Mouse (Mus musculus) heart, embryonic 12.5 days (tissue): ENCODE measurements around the gene Nup43. TPM values are rescaled to one million over a fixed set of nuclear protein-coding genes. Genes with fewer than 3 reads are reported as not detected.
A peak's percentile ranks its signal among the peaks of the same experiment; 100 is the strongest.

Experiments used
- ATAC-seq: fragments of 200-750 bp; cut with Nextera tagmentation; 2 replicates; pipeline ENCODE4 v1.8.0; 2017; ENCODE audit warnings: moderate TSS enrichment, moderate library complexity; ENCODE audit not compliant: insufficient number of reproducible peaks, low FRiP score
- H3K27ac ChIP-seq: fragments of 300-500 bp; sonication (generic); 2 replicates; pipeline ENCODE4 v1.5.1; 2016; ENCODE audit warnings: mild to moderate bottlenecking, moderate library complexity; ENCODE audit not compliant: poor library complexity, severe bottlenecking
- H3K27me3 ChIP-seq: fragments of 300-500 bp; sonication (generic); replicated peaks from 2 replicates; pipeline ENCODE4 v1.6.1; 2016; ENCODE audit warnings: mild to moderate bottlenecking, moderate library complexity
- H3K36me3 ChIP-seq: fragments of 300-500 bp; sonication (generic); 2 replicates; pipeline ENCODE4 v1.6.1; 2016; ENCODE audit warnings: mild to moderate bottlenecking, moderate library complexity
- H3K4me1 ChIP-seq: fragments of 300-500 bp; sonication (generic); replicated peaks from 2 replicates; pipeline ENCODE4 v1.6.1; 2016; ENCODE audit warnings: mild to moderate bottlenecking
- H3K4me2 ChIP-seq: fragments of 300-500 bp; sonication (generic); 2 replicates; pipeline ENCODE4 v1.6.1; 2016; ENCODE audit warnings: mild to moderate bottlenecking, moderate library complexity
- H3K4me3 ChIP-seq: fragments of 300-500 bp; sonication (generic); 2 replicates; pipeline ENCODE4 v1.5.1; 2016; ENCODE audit warnings: mild to moderate bottlenecking
- H3K9ac ChIP-seq: fragments of 300-500 bp; sonication (generic); 2 replicates; pipeline ENCODE4 v1.6.1; 2016; ENCODE audit warnings: mild to moderate bottlenecking, moderate library complexity
- H3K9me3 ChIP-seq: fragments of 300-500 bp; sonication (generic); replicated peaks from 2 replicates; pipeline ENCODE4 v1.6.1; 2016; ENCODE audit warnings: mild to moderate bottlenecking, moderate library complexity
- WGBS: fragments of 180-500 bp; shearing (Covaris S2); methylation state at CpG from one replicate; pipeline ENCODE4 v1.1.7; 2016; 5-methylcytosine and 5-hydroxymethylcytosine counted together
- polyA plus RNA-seq: library from polyadenylated mRNA; unstranded; fragments of >200 nt; fragmentation: Nextera tagmentation; extraction: Ambion mirVana; gene quantifications from 2 replicates; pipeline ENCODE4 v1.2.1, GENCODE M21; 2016

Nup43 gene
- polyA plus RNA-seq, 1 experiment from 2014 or later = 34.5 TPM

- no peak overlapping the region for H3K9ac ChIP-seq
- peaks cover 9% of the 10 kb centered on the region for H3K36me3 ChIP-seq
- 79% methylated on average over 6 of the region's 6 CpGs for WGBS
- H3K4me2 ChIP-seq = no peak overlapping the region
- H3K4me3 ChIP-seq = no peak overlapping the region
- ATAC-seq = no peak
- H3K9me3 ChIP-seq = no peaks in the 10 kb centered on the region
- no peaks in the 10 kb centered on the region for H3K27me3 ChIP-seq
- H3K27ac ChIP-seq = no peak overlapping the region
- peaks cover 26% of the 10 kb centered on the region for H3K4me1 ChIP-seq
Observed at GRCm38 (mm10) chr10:7686902-7687301, 19.6 kb downstream of the Nup43 start.

GRCm38 (mm10) chr10:7695286-7695685 lies 28.0 kb downstream of the Nup43 start:
- no peak overlapping the region for H3K4me3 ChIP-seq
- peaks cover 78% of the 10 kb centered on the region for H3K36me3 ChIP-seq
- no peak overlapping the region for H3K9ac ChIP-seq
- H3K9me3 ChIP-seq = no peaks in the 10 kb centered on the region
- ATAC-seq = no peak
- H3K27ac ChIP-seq = no peak overlapping the region
- H3K4me2 ChIP-seq = no peak overlapping the region
- H3K27me3 ChIP-seq = no peaks in the 10 kb centered on the region
- H3K4me1 ChIP-seq = peaks cover 7% of the 10 kb centered on the region; the same call in 1 of the 2 replicates

GRCm38 (mm10) chr10:7700120-7700519 lies 32.8 kb downstream of the Nup43 start:
- H3K4me3 ChIP-seq = no peak overlapping the region
- H3K4me1 ChIP-seq = no peaks in the 10 kb centered on the region
- H3K27ac ChIP-seq = no peak overlapping the region
- H3K4me2 ChIP-seq = no peak overlapping the region
- no peaks in the 10 kb centered on the region for H3K9me3 ChIP-seq
- 87% methylated on average over 3 of the region's 3 CpGs for WGBS
- H3K9ac ChIP-seq = no peak overlapping the region
- ATAC-seq = no peak
- H3K27me3 ChIP-seq = no peaks in the 10 kb centered on the region
- peaks cover 85% of the 10 kb centered on the region for H3K36me3 ChIP-seq

- Histone ChIP-seq H3K4me1 (no peaks in the 10 kb centered on the region), H3K9ac (no peak overlapping the region), H3K4me3 (no peak overlapping the region), H3K27ac (no peak overlapping the region), H3K36me3 (peaks cover 86% of the 10 kb centered on the region), H3K9me3 (no peaks in the 10 kb centered on the region), H3K27me3 (no peaks in the 10 kb centered on the region), H3K4me2 (no peak overlapping the region)
- ATAC-seq = no peak
- WGBS = 90% methylated on average over 6 of the region's 6 CpGs
Observed at GRCm38 (mm10) chr10:7702586-7702985, 35.3 kb downstream of the Nup43 start.

- ATAC-seq = no peak
- H3K4me2 ChIP-seq = no peak overlapping the region
Observed at GRCm38 (mm10) chr10:7710121-7710520, 42.8 kb downstream of the Nup43 start.

GRCm38 (mm10) chr10:7712506-7712905 lies 45.2 kb downstream of the Nup43 start:
- Histone ChIP-seq H3K36me3 (peaks cover 67% of the 10 kb centered on the region), H3K9ac (no peak overlapping the region), H3K4me1 (no peaks in the 10 kb centered on the region), H3K4me3 (no peak overlapping the region), H3K9me3 (no peaks in the 10 kb centered on the region), H3K27me3 (no peaks in the 10 kb centered on the region), H3K4me2 (no peak overlapping the region), H3K27ac (no peak overlapping the region)
- WGBS = 88% methylated on average over 13 of the region's 13 CpGs
- no peak for ATAC-seq

More at GRCm38 (mm10) chr10:7710121-7710520, 42.8 kb downstream of the Nup43 start:
- no peak overlapping the region for H3K9ac ChIP-seq
- no peaks in the 10 kb centered on the region for H3K9me3 ChIP-seq
- no peaks in the 10 kb centered on the region for H3K27me3 ChIP-seq
- no peak overlapping the region for H3K27ac ChIP-seq
- peaks cover 74% of the 10 kb centered on the region for H3K36me3 ChIP-seq
- 86% methylated on average over 5 of the region's 5 CpGs for WGBS
- no peak overlapping the region for H3K4me3 ChIP-seq
- H3K4me1 ChIP-seq = no peaks in the 10 kb centered on the region

- no peaks in the 10 kb centered on the region for H3K27me3 ChIP-seq
- H3K4me2 ChIP-seq = no peak overlapping the region
- H3K9ac ChIP-seq = no peak overlapping the region
- H3K36me3 ChIP-seq = peaks cover 52% of the 10 kb centered on the region
- H3K9me3 ChIP-seq = no peaks in the 10 kb centered on the region; the same call in 1 of the 2 replicates
- WGBS = 82% methylated on average over 7 of the region's 7 CpGs
- ATAC-seq = no peak
- H3K4me1 ChIP-seq = no peaks in the 10 kb centered on the region
- no peak overlapping the region for H3K4me3 ChIP-seq
- H3K27ac ChIP-seq = no peak overlapping the region
Observed at GRCm38 (mm10) chr10:7715056-7715455, 47.8 kb downstream of the Nup43 start.

- no peaks in the 10 kb centered on the region for H3K9me3 ChIP-seq
- under 1% methylated on average over 49 of the region's 49 CpGs for WGBS
- peak within 1 kb of the TSS; percentile 31; the same call in 1 of the 2 replicates for H3K27ac ChIP-seq
- H3K36me3 ChIP-seq = no peaks in the 10 kb centered on the region
- peak; percentile 99 for ATAC-seq
- H3K4me1 ChIP-seq = peaks cover 9% of the 10 kb centered on the region
- peak within 1 kb of the TSS; percentile 71 for H3K4me3 ChIP-seq
- H3K27me3 ChIP-seq = no peaks in the 10 kb centered on the region
- H3K4me2 ChIP-seq = peak within 1 kb of the TSS; percentile 95
- H3K9ac ChIP-seq = peak within 1 kb of the TSS; percentile 87
Observed at GRCm38 (mm10) chr10:7725751-7726500, 58.6 kb downstream of the Nup43 start, which contains the start of gene Katna1. Gene Katna1 (plus strand): TSS chr10:7726000.

- no peaks in the 10 kb centered on the region for H3K9me3 ChIP-seq
- 0% methylated on average over 8 of the region's 8 CpGs for WGBS
- H3K4me2 ChIP-seq = peak overlapping the region; percentile 95
- no peak for ATAC-seq
- no peaks in the 10 kb centered on the region for H3K27me3 ChIP-seq
- peaks cover 9% of the 10 kb centered on the region for H3K4me1 ChIP-seq
- H3K9ac ChIP-seq = peak overlapping the region; percentile 87
- H3K27ac ChIP-seq = no peak overlapping the region
- no peaks in the 10 kb centered on the region for H3K36me3 ChIP-seq
- H3K4me3 ChIP-seq = peak overlapping the region; percentile 71
Observed at GRCm38 (mm10) chr10:7726501-7726812, 59.2 kb downstream of the Nup43 start.

GRCm38 (mm10) chr10:7727011-7727410 lies 59.7 kb downstream of the Nup43 start:
- Histone ChIP-seq H3K4me3 (peak overlapping the region; percentile 71), H3K27ac (no peak overlapping the region), H3K4me2 (peak overlapping the region; percentile 95), H3K9me3 (no peaks in the 10 kb centered on the region), H3K27me3 (no peaks in the 10 kb centered on the region), H3K9ac (peak overlapping the region; percentile 87; the same call in 1 of the 2 replicates), H3K36me3 (no peaks in the 10 kb centered on the region), H3K4me1 (peaks cover 12% of the 10 kb centered on the region)
- no peak for ATAC-seq
- WGBS = 23% methylated on average over 3 of the region's 3 CpGs
